Mouse (Mus musculus): ENCODE data around the gene Snx12. TPM values are rescaled to one million over a fixed set of nuclear protein-coding genes. Genes with fewer than 3 reads are reported as not detected.

The Snx12 gene
- polyA plus RNA-seq, 1 experiment: 55.8 TPM

DNA sequence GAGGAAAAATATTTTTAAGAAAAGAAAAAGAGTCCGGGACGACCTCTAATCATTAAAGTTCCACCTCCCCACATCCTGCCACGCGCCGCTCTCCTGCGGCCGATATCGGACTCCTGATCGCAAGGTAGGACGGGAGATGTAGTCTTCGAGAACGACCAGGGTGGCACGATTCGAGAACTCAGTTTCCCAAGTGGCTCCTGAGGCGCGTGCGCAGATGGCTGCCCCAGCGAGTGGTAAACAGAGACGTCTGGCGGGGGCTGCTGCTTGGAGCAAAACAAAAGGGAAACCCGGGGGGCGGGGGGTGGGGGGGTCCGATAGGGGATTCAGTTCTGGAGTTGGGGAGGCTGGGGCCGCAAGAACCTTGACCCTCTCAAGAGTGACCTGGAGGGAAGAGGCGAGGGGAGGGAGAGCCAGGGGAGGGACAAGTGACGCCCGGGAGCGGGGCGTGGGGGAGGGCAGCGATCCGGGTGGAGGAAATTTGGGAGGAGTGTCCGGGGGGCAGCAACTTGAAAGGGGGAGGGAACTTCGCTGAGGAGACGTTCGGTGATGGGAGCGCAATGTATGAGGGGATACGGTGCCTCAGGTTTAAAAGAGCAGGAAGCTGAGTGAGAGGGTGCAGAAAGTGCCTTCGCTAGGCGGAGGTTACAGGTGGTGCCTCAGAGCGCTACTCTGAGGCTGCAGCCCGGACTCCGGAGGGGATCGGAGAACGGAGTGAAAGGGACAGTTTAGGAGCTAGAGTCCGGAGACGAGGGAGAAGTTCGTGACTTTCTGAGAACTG lies 31.8 kb upstream of the Snx12 start, which contains the start of gene Foxo4:
Foxo4 (plus strand) TSS at position 577 of the 778 bp plus-strand sequence.
- TF ChIP-seq CTCF (IDR thresholded peaks at IDR 0.05; ENCODE audit: low read depth, low read length) (no peak), POLR2A (IDR thresholded peaks at IDR 0.05; ENCODE audit: borderline replicate concordance, low read depth, low read length) (no peak)
- Histone ChIP-seq H3K4me3 (ENCODE audit: insufficient read depth, low read length) (peak within 1 kb of the TSS; percentile 75), H3K4me1 (ENCODE audit: control insufficient read depth, insufficient read depth, low read length) (peaks cover 7% of the 10 kb centered on the region), H3K27ac (ENCODE audit: insufficient read depth, low read depth, low read length) (peak within 1 kb of the TSS; percentile 45)

DNA sequence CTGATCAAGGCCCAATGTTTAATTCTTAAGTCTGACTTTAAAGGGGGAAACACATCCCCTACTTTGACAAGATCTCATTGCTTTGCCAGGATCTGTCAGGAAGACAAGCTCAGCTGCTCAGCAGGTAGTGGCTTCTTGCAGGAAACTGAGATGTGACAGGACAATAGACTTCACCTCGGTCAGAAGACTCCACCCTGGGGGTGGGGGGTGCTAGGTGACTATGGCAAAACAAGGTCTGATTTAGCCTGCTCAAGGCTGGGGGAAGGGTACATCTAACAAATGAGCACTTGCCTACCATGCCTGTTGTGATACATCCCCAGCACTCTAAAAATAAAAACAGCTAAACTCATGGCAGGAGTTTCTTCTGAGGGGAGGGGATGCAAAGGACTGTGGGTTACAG lies 22.6 kb upstream of the Snx12 start:
- Histone ChIP-seq H3K27ac (ENCODE audit: insufficient read depth, low read depth, low read length) (no peak overlapping the region), H3K4me3 (ENCODE audit: insufficient read depth, low read length) (no peak overlapping the region), H3K4me1 (ENCODE audit: control insufficient read depth, insufficient read depth, low read length) (no peaks in the 10 kb centered on the region)
- TF ChIP-seq CTCF (IDR thresholded peaks at IDR 0.05; ENCODE audit: low read depth, low read length) (no peak), POLR2A (IDR thresholded peaks at IDR 0.05; ENCODE audit: borderline replicate concordance, low read depth, low read length) (no peak)

DNA sequence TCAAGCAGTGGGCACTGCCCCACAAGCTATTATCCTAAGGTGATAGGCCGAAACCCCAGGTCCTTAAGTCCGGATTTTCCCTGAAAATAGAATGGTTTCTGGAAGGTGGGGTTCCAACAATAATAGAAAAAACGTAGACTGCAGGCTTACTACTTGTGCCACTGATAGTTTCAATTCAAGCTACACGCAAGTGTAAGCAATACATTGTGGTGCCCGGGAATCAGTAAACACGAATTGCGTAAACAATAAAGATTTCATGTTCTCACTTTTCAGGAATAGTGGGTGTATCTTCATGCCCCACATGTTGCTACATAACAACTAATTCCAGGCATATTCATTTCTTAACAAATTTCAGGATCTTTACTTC lies 416 bp upstream of the Snx12 start:
- Histone ChIP-seq H3K27ac (ENCODE audit: insufficient read depth, low read depth, low read length) (peak overlapping the region; percentile 63), H3K4me3 (ENCODE audit: insufficient read depth, low read length) (peak overlapping the region; percentile 52), H3K4me1 (ENCODE audit: control insufficient read depth, insufficient read depth, low read length) (peaks cover 2% of the 10 kb centered on the region; the same call in 1 of the 2 replicates)
- TF ChIP-seq POLR2A (IDR thresholded peaks at IDR 0.05; ENCODE audit: borderline replicate concordance, low read depth, low read length) (no peak), CTCF (IDR thresholded peaks at IDR 0.05; ENCODE audit: low read depth, low read length) (no peak)

DNA sequence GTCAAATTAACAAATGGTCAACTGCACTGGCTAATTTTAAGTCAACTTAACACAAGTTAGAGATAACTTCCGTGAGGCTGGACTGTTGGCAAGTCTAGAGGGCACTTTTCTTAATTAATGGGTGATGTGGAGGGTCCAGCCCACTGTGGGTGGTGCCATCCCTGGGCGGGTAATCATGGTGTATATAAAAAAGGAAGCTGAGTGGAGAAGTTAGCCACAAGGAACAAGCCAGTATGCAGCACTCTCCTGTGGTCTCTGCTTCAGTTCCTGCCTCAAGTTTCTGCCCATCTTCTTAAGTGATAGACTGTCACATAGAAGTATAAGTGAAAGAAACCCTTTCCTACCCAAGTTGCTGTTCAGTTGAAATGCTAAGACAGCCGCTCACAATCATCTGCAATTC lies 33.1 kb downstream of the Snx12 start:
- TF ChIP-seq POLR2A (IDR thresholded peaks at IDR 0.05; ENCODE audit: borderline replicate concordance, low read depth, low read length) (no peak), CTCF (IDR thresholded peaks at IDR 0.05; ENCODE audit: low read depth, low read length) (no peak)
- no peak overlapping the region for H3K4me3 ChIP-seq (ENCODE audit: insufficient read depth, low read length)
- peaks cover 5% of the 10 kb centered on the region; the same call in 1 of the 2 replicates for H3K4me1 ChIP-seq (ENCODE audit: control insufficient read depth, insufficient read depth, low read length)
- no peak overlapping the region for H3K27ac ChIP-seq (ENCODE audit: insufficient read depth, low read depth, low read length)

DNA sequence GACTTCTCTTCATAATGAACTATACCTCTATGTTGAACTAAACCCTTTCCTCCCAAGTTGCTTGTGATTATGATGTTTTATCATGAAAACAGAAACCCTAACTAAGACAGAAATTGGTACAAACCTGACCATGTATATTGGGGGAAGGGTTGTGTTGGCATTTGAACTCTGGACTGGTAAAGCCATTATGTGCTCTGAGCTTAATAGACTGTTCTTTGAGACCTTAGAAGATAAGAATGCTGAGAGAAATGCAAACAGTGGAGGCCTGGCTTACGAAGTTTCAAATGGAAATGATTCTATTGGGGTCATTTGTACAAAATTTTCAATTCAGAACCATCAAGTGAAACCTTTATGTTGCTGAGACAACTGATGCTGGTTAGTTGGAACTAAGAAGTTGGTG lies 34.7 kb downstream of the Snx12 start:
- Histone ChIP-seq H3K4me1 (ENCODE audit: control insufficient read depth, insufficient read depth, low read length) (peaks cover 5% of the 10 kb centered on the region; the same call in 1 of the 2 replicates), H3K4me3 (ENCODE audit: insufficient read depth, low read length) (no peak overlapping the region), H3K27ac (ENCODE audit: insufficient read depth, low read depth, low read length) (no peak overlapping the region)
- TF ChIP-seq POLR2A (IDR thresholded peaks at IDR 0.05; ENCODE audit: borderline replicate concordance, low read depth, low read length) (no peak), CTCF (IDR thresholded peaks at IDR 0.05; ENCODE audit: low read depth, low read length) (no peak)

DNA sequence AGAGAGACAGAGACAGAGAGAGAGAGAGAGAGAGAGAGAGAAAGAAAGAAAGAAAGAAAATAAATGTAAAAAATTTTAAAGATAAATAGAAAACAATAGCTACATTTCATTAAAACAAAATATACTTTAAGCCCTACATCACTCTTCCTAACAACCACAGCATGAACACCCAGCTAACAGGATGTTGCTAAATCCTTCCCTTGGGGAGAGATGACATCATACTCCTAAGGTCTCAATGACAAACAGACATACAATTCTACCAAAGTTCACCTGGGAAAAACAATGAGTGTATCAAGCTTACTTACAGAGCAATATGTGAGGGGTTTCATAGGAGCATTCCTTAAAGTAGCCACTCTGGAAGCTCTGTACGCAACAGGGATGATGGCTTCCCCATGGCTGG lies 49.0 kb downstream of the Snx12 start:
- peaks cover 11% of the 10 kb centered on the region for H3K4me1 ChIP-seq (ENCODE audit: control insufficient read depth, insufficient read depth, low read length)
- H3K27ac ChIP-seq (ENCODE audit: insufficient read depth, low read depth, low read length): no peak overlapping the region
- H3K4me3 ChIP-seq (ENCODE audit: insufficient read depth, low read length): no peak overlapping the region
- no peak for TF ChIP-seq POLR2A (IDR thresholded peaks at IDR 0.05; ENCODE audit: borderline replicate concordance, low read depth, low read length)
- no peak for TF ChIP-seq CTCF (IDR thresholded peaks at IDR 0.05; ENCODE audit: low read depth, low read length)

DNA sequence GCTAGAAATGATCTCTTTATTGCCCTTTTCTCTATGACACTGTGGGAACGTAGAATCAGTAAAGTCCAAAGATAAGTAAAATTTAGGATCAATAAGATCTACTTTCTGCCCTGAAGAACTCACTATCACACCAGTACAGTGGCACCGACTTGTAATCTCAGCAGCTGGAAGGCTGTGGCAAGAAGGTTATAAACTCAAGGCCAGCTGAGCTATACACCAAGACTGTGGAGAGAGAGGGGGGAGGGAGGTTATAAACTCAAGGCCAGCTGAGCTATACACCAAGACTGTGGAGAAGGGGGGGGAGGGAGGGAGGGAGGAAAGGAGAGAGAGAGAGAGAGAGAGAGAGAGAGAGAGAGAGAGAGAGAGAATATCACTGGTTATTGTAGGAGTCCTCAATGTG lies 53.9 kb downstream of the Snx12 start:
- H3K4me1 ChIP-seq (ENCODE audit: control insufficient read depth, insufficient read depth, low read length): no peaks in the 10 kb centered on the region
- H3K4me3 ChIP-seq (ENCODE audit: insufficient read depth, low read length): no peak overlapping the region
- no peak overlapping the region for H3K27ac ChIP-seq (ENCODE audit: insufficient read depth, low read depth, low read length)
- no peak for TF ChIP-seq CTCF (IDR thresholded peaks at IDR 0.05; ENCODE audit: low read depth, low read length)
- no peak for TF ChIP-seq POLR2A (IDR thresholded peaks at IDR 0.05; ENCODE audit: borderline replicate concordance, low read depth, low read length)

DNA sequence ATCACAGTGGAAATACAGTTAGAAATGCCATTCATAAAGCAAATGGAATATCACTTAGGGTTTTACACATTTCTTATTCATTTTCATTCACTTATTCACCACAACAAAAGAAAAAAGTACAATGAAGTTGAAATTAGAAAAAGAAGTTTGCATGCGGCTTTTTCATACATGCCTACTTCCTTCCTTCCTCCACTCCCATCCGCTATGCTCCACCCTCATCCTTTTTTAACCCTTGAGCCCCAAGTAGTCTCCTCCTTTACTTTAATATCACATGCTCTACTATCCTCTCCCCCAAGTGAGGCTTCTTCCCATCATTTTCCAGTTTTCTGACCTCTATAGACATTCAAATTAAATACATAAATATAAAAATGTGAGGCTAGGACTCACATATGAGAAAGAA lies 58.6 kb downstream of the Snx12 start:
- TF ChIP-seq POLR2A (IDR thresholded peaks at IDR 0.05; ENCODE audit: borderline replicate concordance, low read depth, low read length) (no peak), CTCF (IDR thresholded peaks at IDR 0.05; ENCODE audit: low read depth, low read length) (no peak)
- Histone ChIP-seq H3K27ac (ENCODE audit: insufficient read depth, low read depth, low read length) (no peak overlapping the region), H3K4me1 (ENCODE audit: control insufficient read depth, insufficient read depth, low read length) (0 out of 2 replicates have a peak, but pooled peaks cover 4% of the 10 kb centered on the region), H3K4me3 (ENCODE audit: insufficient read depth, low read length) (no peak overlapping the region)

DNA sequence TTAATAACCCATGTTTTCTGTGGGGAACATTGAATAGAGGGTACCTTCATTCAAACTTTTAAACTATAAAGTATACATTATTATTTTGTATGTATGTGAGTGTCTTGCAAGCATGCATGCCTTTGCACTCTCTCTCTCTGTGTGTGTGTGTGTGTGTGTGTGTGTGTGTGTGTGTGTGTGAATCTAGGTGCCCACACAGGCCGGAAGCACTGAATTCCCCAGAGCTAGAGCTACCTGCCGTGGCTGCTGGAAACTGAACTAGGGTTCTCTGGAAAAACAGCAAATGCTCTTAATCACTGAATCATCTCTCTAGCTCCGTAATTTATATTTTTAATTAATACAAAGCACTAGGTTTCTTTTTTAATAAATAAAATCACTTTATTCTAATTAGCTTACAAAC lies 59.1 kb downstream of the Snx12 start:
- Histone ChIP-seq H3K4me3 (ENCODE audit: insufficient read depth, low read length) (no peak overlapping the region), H3K4me1 (ENCODE audit: control insufficient read depth, insufficient read depth, low read length) (0 out of 2 replicates have a peak, but pooled peaks cover 4% of the 10 kb centered on the region), H3K27ac (ENCODE audit: insufficient read depth, low read depth, low read length) (no peak overlapping the region)
- TF ChIP-seq CTCF (IDR thresholded peaks at IDR 0.05; ENCODE audit: low read depth, low read length) (no peak), POLR2A (IDR thresholded peaks at IDR 0.05; ENCODE audit: borderline replicate concordance, low read depth, low read length) (no peak)

DNA sequence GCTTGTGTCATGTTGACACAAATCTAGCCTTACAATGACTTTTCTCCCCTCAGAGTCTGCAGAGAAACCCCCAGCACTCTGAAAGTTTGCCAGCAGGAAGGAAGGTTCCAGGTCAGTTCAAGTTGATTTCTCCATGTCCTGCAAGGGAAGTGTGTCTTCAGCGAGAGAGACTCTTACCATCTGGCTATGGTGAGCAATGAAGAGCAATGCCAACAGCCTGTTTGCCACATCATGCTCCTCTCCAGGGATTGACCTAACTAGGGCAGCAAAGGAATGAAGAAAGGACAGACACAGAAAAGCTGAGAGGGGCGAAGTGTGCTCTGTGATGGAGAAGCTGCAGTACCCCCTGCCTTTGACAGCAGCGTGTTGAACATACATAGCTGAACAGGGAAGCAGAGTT lies 59.8 kb downstream of the Snx12 start:
- Histone ChIP-seq H3K4me1 (ENCODE audit: control insufficient read depth, insufficient read depth, low read length) (0 out of 2 replicates have a peak, but pooled peaks cover 4% of the 10 kb centered on the region), H3K4me3 (ENCODE audit: insufficient read depth, low read length) (no peak overlapping the region), H3K27ac (ENCODE audit: insufficient read depth, low read depth, low read length) (no peak overlapping the region)
- TF ChIP-seq POLR2A (IDR thresholded peaks at IDR 0.05; ENCODE audit: borderline replicate concordance, low read depth, low read length): no peak
- TF ChIP-seq CTCF (IDR thresholded peaks at IDR 0.05; ENCODE audit: low read depth, low read length): no peak

Measured in bone marrow macrophage, adult 2 months (primary cell).